Mouse (Mus musculus) cerebellum, adult 2 months (tissue): ENCODE results near the gene Naa35. TPM values are rescaled to one million over a fixed set of nuclear protein-coding genes. Genes with fewer than 3 reads are reported as not detected.

ENCODE experiments used
- DNase-seq, 2 experiments: peaks; one replicate each; pipeline ENCODE4 v3.0.0; 2021
- H3K27ac ChIP-seq: fragments of 200-500 bp; 2 replicates; pipeline ENCODE4 v1.5.1; 2012; ENCODE audit warnings: low read length, control low read depth, inconsistent platforms; ENCODE audit not compliant: insufficient read depth
- H3K27me3 ChIP-seq: fragments of 200-500 bp; 2 replicates; pipeline ENCODE4 v1.6.1; 2012; ENCODE audit warnings: inconsistent platforms, mild to moderate bottlenecking, low read length, moderate library complexity; ENCODE audit not compliant: control insufficient read depth, insufficient read depth
- H3K4me1 ChIP-seq: fragments of 200-500 bp; 2 replicates; pipeline ENCODE4 v1.6.1; 2011; ENCODE audit warnings: low read length; ENCODE audit not compliant: control insufficient read depth, insufficient read depth
- H3K4me3 ChIP-seq: fragments of 200-500 bp; replicated peaks from 2 replicates; pipeline ENCODE3; 2011; ENCODE audit warnings: mild to moderate bottlenecking, low read depth, low read length, control low read depth; ENCODE audit not compliant: insufficient read depth
- CTCF ChIP-seq: fragments of 200-500 bp; IDR thresholded peaks from 2 replicates; pipeline ENCODE4 v1.5.1; 2011; ENCODE audit warnings: low read depth, mild to moderate bottlenecking, control low read depth, low read length, moderate library complexity, borderline replicate concordance; ENCODE audit not compliant: insufficient read depth
- POLR2A ChIP-seq: fragments of 200-500 bp; IDR thresholded peaks from 2 replicates; pipeline ENCODE4 v1.6.1; 2011; ENCODE audit warnings: low read length, control low read depth, borderline replicate concordance; ENCODE audit not compliant: insufficient read depth
- WGBS: fragments of 180-500 bp; shearing (Covaris S2); methylation state at CpG from one replicate; pipeline ENCODE4 v1.1.7; 2018; 5-methylcytosine and 5-hydroxymethylcytosine counted together
- polyA plus RNA-seq: library from polyadenylated mRNA; depleted of rRNA; stranded (reverse); fragments of >200 nt; gene quantifications from 2 replicates; pipeline ENCODE4 v1.2.3, GENCODE M21; 2012

Gene Naa35
- polyA plus RNA-seq, 1 experiment, result 76.9 TPM

- no peak overlapping the region for H3K27ac ChIP-seq
- no peak overlapping the region for H3K4me3 ChIP-seq
- H3K27me3 ChIP-seq, result no peaks in the 10 kb centered on the region
- WGBS, result 64% methylated on average over 1 of the region's 1 CpGs
- H3K4me1 ChIP-seq, result peaks cover 51% of the 10 kb centered on the region
- no peak for DNase-seq
- no peak for TF ChIP-seq POLR2A
- no peak for TF ChIP-seq CTCF
Measured at GRCm38 (mm10) chr13:59549318-59549798, 35.7 kb upstream of the Naa35 start.

GRCm38 (mm10) chr13:59552286-59552685 is 32.8 kb upstream of the Naa35 start:
- TF ChIP-seq POLR2A (no peak), CTCF (no peak)
- Histone ChIP-seq H3K4me1 (peaks cover 39% of the 10 kb centered on the region), H3K27ac (peak overlapping the region; percentile 59), H3K4me3 (no peak overlapping the region), H3K27me3 (no peaks in the 10 kb centered on the region)
- 37% methylated on average over 5 of the region's 5 CpGs for WGBS
- peak; percentile 34 to 47 for DNase-seq

GRCm38 (mm10) chr13:59552751-59553150 is 32.3 kb upstream of the Naa35 start:
- H3K4me1 ChIP-seq, result peaks cover 34% of the 10 kb centered on the region
- DNase-seq, result peak; percentile 82 to 89
- H3K27me3 ChIP-seq, result no peaks in the 10 kb centered on the region
- WGBS, result 13% methylated on average over 2 of the region's 2 CpGs
- TF ChIP-seq CTCF, result no peak
- TF ChIP-seq POLR2A, result no peak
- no peak overlapping the region for H3K27ac ChIP-seq
- no peak overlapping the region for H3K4me3 ChIP-seq

- WGBS, result 10% methylated on average over 17 of the region's 17 CpGs
- peak overlapping the region; percentile 90 for H3K4me3 ChIP-seq
- H3K27me3 ChIP-seq, result no peaks in the 10 kb centered on the region
- DNase-seq, result peak; percentile 77 to 78
- peak overlapping the region; percentile 89 for H3K27ac ChIP-seq
- TF ChIP-seq CTCF (no peak), POLR2A (no peak)
- H3K4me1 ChIP-seq, result peaks cover 29% of the 10 kb centered on the region; the same call in 1 of the 2 replicates
Measured at GRCm38 (mm10) chr13:59554772-59555505, 30.1 kb upstream of the Naa35 start.

- H3K4me3 ChIP-seq, result peak overlapping the region; percentile 90
- peak; percentile 46 to 47 for DNase-seq
- peaks cover 23% of the 10 kb centered on the region; the same call in 1 of the 2 replicates for H3K4me1 ChIP-seq
- peak overlapping the region; percentile 89; the same call in 1 of the 2 replicates for H3K27ac ChIP-seq
- 24% methylated on average over 8 of the region's 8 CpGs for WGBS
- no peaks in the 10 kb centered on the region for H3K27me3 ChIP-seq
- TF ChIP-seq POLR2A (no peak), CTCF (no peak)
Measured at GRCm38 (mm10) chr13:59555613-59556192, 29.4 kb upstream of the Naa35 start.

GRCm38 (mm10) chr13:59556670-59557069 is 28.4 kb upstream of the Naa35 start:
- peaks cover 16% of the 10 kb centered on the region; the same call in 1 of the 2 replicates for H3K4me1 ChIP-seq
- no peaks in the 10 kb centered on the region for H3K27me3 ChIP-seq
- WGBS, result under 1% methylated on average over 45 of the region's 45 CpGs
- peak overlapping the region; percentile 90 for H3K4me3 ChIP-seq
- DNase-seq, result peak; percentile 75 to 78
- H3K27ac ChIP-seq, result peak overlapping the region; percentile 78
- 0 out of 2 replicates have a peak, but pooled peaks have one; percentile 12 for TF ChIP-seq POLR2A
- no peak for TF ChIP-seq CTCF

- peaks cover 14% of the 10 kb centered on the region; the same call in 1 of the 2 replicates for H3K4me1 ChIP-seq
- H3K27me3 ChIP-seq, result no peaks in the 10 kb centered on the region
- peak overlapping the region; percentile 90 for H3K4me3 ChIP-seq
- DNase-seq, result peak; percentile 92 to 93
- under 1% methylated on average over 47 of the region's 73 CpGs for WGBS
- TF ChIP-seq CTCF (no peak), POLR2A (peak; percentile 58)
- H3K27ac ChIP-seq, result peak overlapping the region; percentile 78
Measured at GRCm38 (mm10) chr13:59557185-59557985, 27.7 kb upstream of the Naa35 start.
